11 mouse cellular contexts compared by ENCODE assay signal in the genomic region with DNA sequence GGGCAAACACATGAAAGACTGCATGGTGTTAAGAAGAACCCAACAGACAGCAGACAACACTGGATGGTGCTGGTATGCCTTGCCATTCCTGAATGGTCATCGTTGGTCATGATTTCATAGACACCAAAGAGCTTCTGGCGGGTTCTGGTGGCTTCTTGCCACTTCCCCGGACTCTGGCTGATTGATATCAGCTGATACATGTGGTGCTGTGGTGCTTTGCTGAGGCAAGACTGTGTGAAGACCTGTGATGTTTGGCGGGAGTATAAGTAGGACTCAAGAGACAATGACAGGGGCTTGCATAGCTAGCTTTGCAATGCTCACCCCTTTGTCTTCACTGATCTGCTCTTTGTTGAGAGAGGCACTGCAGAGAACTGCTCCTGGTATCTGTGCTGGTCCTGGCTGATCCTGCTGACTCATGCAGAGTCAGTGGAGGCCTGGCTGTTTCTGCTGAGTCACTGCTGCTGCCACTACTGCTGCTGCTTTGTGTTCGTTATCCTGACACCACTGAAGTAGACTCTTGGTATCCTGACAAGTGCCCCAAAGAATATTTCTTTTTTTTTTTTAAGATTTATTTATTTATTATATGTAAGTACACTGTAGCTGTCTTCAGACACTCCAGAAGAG. TPM values are rescaled to one million over a fixed set of nuclear protein-coding genes. Genes with fewer than 3 reads are reported as not detected.
A peak's percentile ranks its signal among the peaks of the same experiment; 100 is the strongest.
DNase-seq lines count a peak whose midpoint lies in the region; ATAC-seq lines count a peak whose summit lies in the region.
"Had no signal": no experiment of that assay in that cellular context is flagged by ENCODE, and none has a peak within 500 bp of the region (broad histone marks: within the 10 kb centered on the region; RNA-seq: fewer than 3 reads in every experiment).

No protein-coding gene starts in this region.

- WGBS in liver, embryonic 12.5 days (ENCODE audit: insufficient replicate concordance), result 22% methylated on average over 5 of the region's 5 CpGs
- 86% methylated on average over 5 of the region's 5 CpGs for WGBS in kidney, embryonic 16.5 days
- WGBS in hindbrain, embryonic 16.5 days, result 82% methylated on average over 5 of the region's 5 CpGs

- DNase-seq in thymus, postnatal 4 days, result peak; percentile 13
- no peak for DNase-seq in thymus, adult 18-20 months
- peak; percentile 59 to 76 for DNase-seq in adrenal gland, postnatal 36 days
- DNase-seq in kidney, adult 9 months, result no peak
- DNase-seq in layer of hippocampus, postnatal 10 days (ENCODE audit: low spot score in 2 of 2), result no peak
- DNase-seq: heart, postnatal 36 days; lung, postnatal 4 days had no signal

- H3K9ac ChIP-seq in liver, embryonic 12.5 days, result peak overlapping the region; percentile 57
- no peak overlapping the region for H3K9ac ChIP-seq in kidney, embryonic 16.5 days (replicated peaks; ENCODE audit: low read length)
- H3K9ac ChIP-seq in hindbrain, embryonic 16.5 days (ENCODE audit: low read depth, low read length), result no peak overlapping the region

- H3K9me3 ChIP-seq in liver, embryonic 12.5 days (replicated peaks), result no peaks in the 10 kb centered on the region
- H3K9me3 ChIP-seq in kidney, embryonic 16.5 days (ENCODE audit: low read length), result no peaks in the 10 kb centered on the region
- H3K9me3 ChIP-seq in hindbrain, embryonic 16.5 days (ENCODE audit: control insufficient read depth, low read length), result no peaks in the 10 kb centered on the region

- peak overlapping the region; percentile 90 for H3K27ac ChIP-seq in liver, embryonic 12.5 days
- H3K27ac ChIP-seq in kidney, embryonic 16.5 days (ENCODE audit: low read length), result no peak overlapping the region
- no peak overlapping the region for H3K27ac ChIP-seq in hindbrain, embryonic 16.5 days (ENCODE audit: low read depth, low read length)

- peak overlapping the region; percentile 6; the same call in 1 of the 2 replicates for H3K4me3 ChIP-seq in liver, embryonic 12.5 days
- H3K4me3 ChIP-seq in kidney, embryonic 16.5 days (ENCODE audit: low read length), result no peak overlapping the region
- H3K4me3 ChIP-seq in hindbrain, embryonic 16.5 days (ENCODE audit: low read length), result no peak overlapping the region

- H3K36me3 ChIP-seq in liver, embryonic 12.5 days, result no peaks in the 10 kb centered on the region
- H3K36me3 ChIP-seq in kidney, embryonic 16.5 days (ENCODE audit: insufficient read depth, low read length), result no peaks in the 10 kb centered on the region
- H3K36me3 ChIP-seq in hindbrain, embryonic 16.5 days (ENCODE audit: control insufficient read depth, insufficient read depth, low read length), result no peaks in the 10 kb centered on the region

- no peaks in the 10 kb centered on the region for H3K27me3 ChIP-seq in liver, embryonic 12.5 days (replicated peaks)
- no peaks in the 10 kb centered on the region for H3K27me3 ChIP-seq in kidney, embryonic 16.5 days (ENCODE audit: insufficient read depth, low read length)
- no peaks in the 10 kb centered on the region for H3K27me3 ChIP-seq in hindbrain, embryonic 16.5 days (replicated peaks; ENCODE audit: control insufficient read depth, insufficient read depth, low read length)

- ATAC-seq in liver, embryonic 12.5 days, result peak; percentile 95
- no peak for ATAC-seq in kidney, embryonic 16.5 days (ENCODE audit: low FRiP score, low TSS enrichment)
- ATAC-seq in hindbrain, embryonic 16.5 days, result no peak
- ATAC-seq: forebrain, embryonic 14.5 days had no signal

- peak overlapping the region; percentile 60 for H3K4me2 ChIP-seq in liver, embryonic 12.5 days
- H3K4me2 ChIP-seq in kidney, embryonic 16.5 days (replicated peaks; ENCODE audit: low read depth, low read length), result no peak overlapping the region
- H3K4me2 ChIP-seq in hindbrain, embryonic 16.5 days (ENCODE audit: low read length), result no peak overlapping the region

- peaks cover 40% of the 10 kb centered on the region for H3K4me1 ChIP-seq in liver, embryonic 12.5 days
- no peaks in the 10 kb centered on the region for H3K4me1 ChIP-seq in kidney, embryonic 16.5 days (ENCODE audit: insufficient read depth, low read length)
- H3K4me1 ChIP-seq in hindbrain, embryonic 16.5 days (ENCODE audit: control insufficient read depth, insufficient read depth, low read depth, low read length), result no peaks in the 10 kb centered on the region

RNA-seq across cellular contexts. Expression of gene Eya3, which starts 14.6 kb away (rescaled TPM):
- total RNA-seq in adrenal gland, postnatal 36 days (2021), result 10 to 100 TPM; 24.6 to 28.2 TPM
- polyA plus RNA-seq in liver, embryonic 12.5 days (2016; fragmentation: Nextera tagmentation; extraction: Ambion mirVana), result 21.1 and 25.6 TPM in 2 replicates
- 29.2 and 31.6 TPM in 2 replicates for polyA plus RNA-seq in kidney, embryonic 16.5 days (2015; fragmentation: Nextera tagmentation; extraction: Ambion mirVana)
- 10 to 100 TPM; 16.3 to 23.3 TPM for total RNA-seq in layer of hippocampus, postnatal 10 days (2021)
- polyA plus RNA-seq in hindbrain, embryonic 16.5 days (2015; fragmentation: Nextera tagmentation; extraction: Ambion mirVana), result 9.5 and 12.1 TPM in 2 replicates

Comparison
In these comparisons a context has a peak if more than half of its experiments do, and no peak if none do; other contexts are left out.
1. DNase-seq: peak in thymus, postnatal 4 days (single experiment) and adrenal gland, postnatal 36 days (2 of 2); none in thymus, adult 18-20 months (0 of 2), kidney, adult 9 months (single experiment) and layer of hippocampus, postnatal 10 days (0 of 2).